Mouse (Mus musculus): ENCODE data around the gene Gm10644. TPM values are rescaled to one million over a fixed set of nuclear protein-coding genes. Genes with fewer than 3 reads are reported as not detected.
"Not testable (repeated sequence)": the region's sequence is repeated elsewhere in the genome, so short reads cannot be mapped to it uniquely, and the experiment has no call there.

Gm10644 gene
- total RNA-seq, 2 experiments from 2014 or later, result 0.44 to 0.63 TPM

DNA sequence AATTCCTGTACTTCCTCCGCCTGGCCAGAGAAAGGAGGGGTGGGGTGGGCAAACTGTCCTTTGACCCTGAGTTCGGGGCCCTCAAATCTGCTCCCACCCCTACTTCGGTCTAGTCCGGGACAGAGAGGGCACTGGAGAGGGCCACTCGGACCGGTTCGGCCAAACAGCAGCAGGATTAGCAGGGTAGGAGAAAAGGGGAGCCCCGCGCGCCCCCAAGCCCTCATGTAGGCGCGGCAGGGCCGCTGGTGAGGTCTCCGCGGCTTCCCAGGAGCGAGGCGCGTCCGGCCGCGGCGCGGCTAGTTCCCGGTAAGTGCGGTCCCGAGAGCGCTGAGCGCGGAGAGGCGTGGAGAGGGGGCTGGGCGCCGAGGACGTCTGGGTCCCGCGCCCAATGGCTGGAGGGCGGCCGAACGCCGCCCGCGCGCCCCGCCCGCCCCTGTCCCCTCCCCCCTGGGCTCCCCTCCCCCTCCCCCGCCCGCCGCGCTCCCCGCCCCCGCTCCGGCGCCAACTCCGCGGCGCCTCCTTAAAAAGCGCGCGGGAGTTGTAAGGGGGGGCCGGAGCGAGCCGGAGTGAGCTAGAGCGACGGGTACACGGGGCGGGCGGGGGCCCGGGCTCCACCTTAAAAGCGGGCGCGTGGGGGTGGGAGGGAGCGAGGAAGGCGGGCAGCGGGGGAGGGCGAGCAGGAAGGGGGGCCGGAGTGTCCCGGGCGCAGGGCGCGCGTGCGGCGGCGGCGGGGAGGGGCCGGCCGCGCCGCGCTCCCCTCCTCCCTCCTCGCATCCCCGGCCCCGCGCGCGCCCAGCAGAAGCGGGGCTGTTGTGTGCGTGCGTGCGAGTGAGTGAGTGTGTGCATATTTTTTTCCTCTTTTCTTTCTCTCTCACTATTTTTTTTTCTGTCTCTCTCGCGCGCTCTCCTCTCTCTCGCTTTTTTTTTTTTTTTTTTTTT, 41.8 kb upstream of the Gm10644 start:
- intact Hi-C loops (cut with DNase I), result loop anchor here (2.0 kb wide), 2 partner anchors 42 to 98 kb away; partner anchors contain the start of genes Asf1b and Gm10644
- Histone ChIP-seq H3K27ac (peak overlapping the region; percentile 86), H3K4me3 (peak overlapping the region; percentile 63)
- DNase-seq (ENCODE audit: extremely low spot score in 1 of 2, low spot score in 2 of 2), result peak; percentile 66 to 83
- no peak for TF ChIP-seq CTCF (IDR thresholded peaks at IDR 0.05)

DNA sequence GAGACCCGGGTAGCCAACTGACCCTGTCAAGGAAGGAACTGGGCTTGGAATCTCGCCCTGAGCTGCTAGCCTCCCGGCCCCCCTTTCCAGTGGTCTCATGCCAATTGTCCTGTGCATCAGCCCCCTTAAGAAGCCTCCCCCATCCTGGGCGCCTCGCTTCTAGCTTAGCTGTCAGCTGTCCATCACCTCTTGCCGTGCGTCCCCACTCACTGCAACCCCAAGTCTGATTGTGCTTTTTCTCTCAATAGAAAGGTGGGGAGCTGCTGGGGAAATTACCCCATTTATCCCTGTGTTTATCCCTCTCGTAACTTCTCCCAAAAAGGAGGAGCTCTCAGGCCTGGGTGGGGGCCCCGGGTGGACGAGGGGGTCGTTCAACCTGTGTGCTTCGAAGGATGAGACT, 41.0 kb upstream of the Gm10644 start:
- H3K27ac ChIP-seq, result peak overlapping the region; percentile 86
- TF ChIP-seq CTCF (IDR thresholded peaks at IDR 0.05), result no peak
- intact Hi-C loops (cut with DNase I), result loop anchor here (2.0 kb wide), 3 partner anchors 19 to 97 kb away; partner anchors contain the start of genes Asf1b and Gm10644
- H3K4me3 ChIP-seq, result no peak overlapping the region
- no peak for DNase-seq (ENCODE audit: extremely low spot score in 1 of 2, low spot score in 2 of 2)

DNA sequence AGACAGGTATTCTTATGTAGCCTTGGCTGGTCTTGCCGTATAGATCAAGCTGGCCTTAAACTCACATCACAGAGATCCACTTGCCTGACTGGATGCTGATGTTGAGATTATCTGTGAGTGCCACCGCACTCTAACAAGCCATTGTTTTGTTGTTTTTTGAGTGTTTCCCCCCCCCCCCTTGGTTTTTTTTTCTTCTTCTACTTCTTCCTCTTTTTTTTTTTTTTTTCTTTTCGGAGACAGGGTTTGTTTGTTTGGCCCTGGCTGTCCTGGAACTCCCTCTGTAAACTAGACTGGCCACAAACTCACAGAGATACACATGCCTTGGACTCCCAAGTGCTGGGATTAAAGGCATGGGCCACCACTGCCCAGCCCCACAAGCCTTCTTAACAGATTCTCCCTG, 39.0 kb upstream of the Gm10644 start:
- TF ChIP-seq CTCF (IDR thresholded peaks at IDR 0.05), result no peak
- H3K27ac ChIP-seq, result no peak overlapping the region
- no peak for DNase-seq (ENCODE audit: extremely low spot score in 1 of 2, low spot score in 2 of 2)
- no peak overlapping the region for H3K4me3 ChIP-seq
- intact Hi-C loops (cut with DNase I), result loop anchor here (2.0 kb wide), 1 partner anchor 17 kb away; no protein-coding TSS in a partner anchor

- H3K4me3 ChIP-seq, result no peak overlapping the region
- TF ChIP-seq CTCF (IDR thresholded peaks at IDR 0.05), result no peak
- intact Hi-C loops (cut with DNase I), result no loop called here
- no peak for DNase-seq (ENCODE audit: extremely low spot score in 1 of 2, low spot score in 2 of 2)
- H3K27ac ChIP-seq, result no peak overlapping the region
Observed at GRCm38 (mm10) chr8:83992488-83992887, 37.5 kb upstream of the Gm10644 start.

- intact Hi-C loops (cut with DNase I), result no loop called here
- no peak for DNase-seq (ENCODE audit: extremely low spot score in 1 of 2, low spot score in 2 of 2)
- TF ChIP-seq CTCF (IDR thresholded peaks at IDR 0.05), result no peak
Observed at GRCm38 (mm10) chr8:83990170-83990569, 35.2 kb upstream of the Gm10644 start.

GRCm38 (mm10) chr8:83989243-83989642, 34.2 kb upstream of the Gm10644 start:
- no peak overlapping the region for H3K4me3 ChIP-seq
- no peak overlapping the region for H3K27ac ChIP-seq
- intact Hi-C loops (cut with DNase I), result no loop called here
- TF ChIP-seq CTCF (IDR thresholded peaks at IDR 0.05), result no peak
- DNase-seq (ENCODE audit: extremely low spot score in 1 of 2, low spot score in 2 of 2), result no peak

More at GRCm38 (mm10) chr8:83990170-83990569, 35.2 kb upstream of the Gm10644 start:
- no peak overlapping the region for H3K27ac ChIP-seq
- no peak overlapping the region for H3K4me3 ChIP-seq

- intact Hi-C loops (cut with DNase I); H3K27ac ChIP-seq; DNase-seq (ENCODE audit: extremely low spot score in 1 of 2, low spot score in 2 of 2); H3K4me3 ChIP-seq: not testable (repeated sequence)
- TF ChIP-seq CTCF (IDR thresholded peaks at IDR 0.05), result peak; percentile 37
Observed at GRCm38 (mm10) chr8:83983222-83983621, 28.2 kb upstream of the Gm10644 start.

DNA sequence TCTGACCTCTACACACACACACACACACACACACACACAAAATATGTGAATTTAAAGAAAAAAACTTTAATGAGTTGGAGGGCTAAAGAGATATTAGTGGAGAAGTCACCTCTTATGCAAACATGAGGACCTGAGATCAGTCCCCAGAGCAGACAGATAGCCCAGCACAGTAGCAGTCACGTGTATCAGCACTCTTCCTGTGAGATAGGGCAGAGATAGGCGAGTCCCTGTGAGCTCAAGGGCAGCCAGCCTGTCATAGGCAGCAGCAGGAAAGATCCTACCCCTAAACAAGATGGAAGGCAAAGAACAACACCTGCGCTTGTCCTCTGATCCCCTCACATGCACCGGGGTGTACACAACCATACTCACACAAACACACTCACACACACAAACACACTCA, 27.4 kb upstream of the Gm10644 start:
- DNase-seq (ENCODE audit: extremely low spot score in 1 of 2, low spot score in 2 of 2), result no peak
- TF ChIP-seq CTCF (IDR thresholded peaks at IDR 0.05), result no peak

DNA sequence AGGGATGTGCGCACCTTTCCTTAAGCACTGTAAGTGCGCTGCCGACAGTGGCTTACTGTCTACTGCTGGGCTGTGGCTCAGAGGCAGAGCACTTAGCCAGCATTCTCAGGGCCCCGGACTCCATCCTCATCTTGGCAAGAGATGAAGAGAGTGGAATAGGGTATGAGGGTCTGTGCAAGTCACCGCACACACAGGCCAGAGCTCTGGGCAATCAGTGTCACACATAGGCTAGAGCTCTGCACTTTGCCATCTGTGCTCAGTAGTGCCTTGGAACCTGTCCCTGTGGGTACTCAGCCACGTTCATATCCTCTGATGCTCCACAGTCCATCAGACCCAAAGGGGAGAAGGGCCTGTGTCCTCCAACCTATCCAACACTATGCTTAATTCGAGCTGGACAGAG, 26.5 kb upstream of the Gm10644 start:
- intact Hi-C loops (cut with DNase I), result no loop called here

More for the DNA sequence above, 27.4 kb upstream of the Gm10644 start:
- no peak overlapping the region for H3K27ac ChIP-seq
- intact Hi-C loops (cut with DNase I), result no loop called here
- H3K4me3 ChIP-seq, result no peak overlapping the region

GRCm38 (mm10) chr8:83980845-83981244, 25.8 kb upstream of the Gm10644 start:
- no peak for DNase-seq (ENCODE audit: extremely low spot score in 1 of 2, low spot score in 2 of 2)
- intact Hi-C loops (cut with DNase I), result no loop called here
- Histone ChIP-seq H3K27ac (no peak overlapping the region), H3K4me3 (no peak overlapping the region)
- peak; percentile 7 for TF ChIP-seq CTCF (IDR thresholded peaks at IDR 0.05)

More for the DNA sequence above, 26.5 kb upstream of the Gm10644 start:
- Histone ChIP-seq H3K27ac (no peak overlapping the region), H3K4me3 (no peak overlapping the region)
- TF ChIP-seq CTCF (IDR thresholded peaks at IDR 0.05), result no peak
- no peak for DNase-seq (ENCODE audit: extremely low spot score in 1 of 2, low spot score in 2 of 2)

GRCm38 (mm10) chr8:83980250-83980649, 25.2 kb upstream of the Gm10644 start:
- no peak overlapping the region for H3K4me3 ChIP-seq
- no peak overlapping the region for H3K27ac ChIP-seq
- TF ChIP-seq CTCF (IDR thresholded peaks at IDR 0.05), result no peak
- intact Hi-C loops (cut with DNase I), result no loop called here
- no peak for DNase-seq (ENCODE audit: extremely low spot score in 1 of 2, low spot score in 2 of 2)

GRCm38 (mm10) chr8:83978200-83978599, 23.2 kb upstream of the Gm10644 start:
- DNase-seq (ENCODE audit: extremely low spot score in 1 of 2, low spot score in 2 of 2), result no peak
- intact Hi-C loops (cut with DNase I), result no loop called here
- H3K4me3 ChIP-seq, result no peak overlapping the region; the same call in 1 of the 2 replicates
- TF ChIP-seq CTCF (IDR thresholded peaks at IDR 0.05), result no peak
- no peak overlapping the region for H3K27ac ChIP-seq
